Mouse (Mus musculus) heart, adult 2 months (tissue): ENCODE measurements at regions not wholly inside any gene's neighbourhood (a gene's known extent, or its start where the extent isn't known, plus 50 kb on each side); places are given as distances from the start of the nearest gene placed in this dataset.

Experiments
- CTCF ChIP-seq: fragments of 200-600 bp; IDR thresholded peaks from 2 replicates; pipeline ENCODE4 v1.8.1; 2022; ENCODE audit warnings: antibody characterized with exemption, mild to moderate bottlenecking, moderate library complexity
- EP300 ChIP-seq: fragments of 200-500 bp; IDR thresholded peaks from 2 replicates; pipeline ENCODE4 v1.6.1; 2011; ENCODE audit warnings: low read depth, low read length, control low read depth; ENCODE audit not compliant: insufficient read depth
- POLR2A ChIP-seq: fragments of 200-500 bp; IDR thresholded peaks from 2 replicates; pipeline ENCODE4 v1.6.1; 2011; ENCODE audit warnings: mild to moderate bottlenecking, low read depth, low read length, control low read depth; ENCODE audit not compliant: insufficient read depth

- TF ChIP-seq EP300 (no peak), POLR2A (no peak), CTCF (no peak)
These were observed 69.1 kb upstream of the Gm47985 start for GRCm38 (mm10) chr1:151113199-151113598.
